Mouse (Mus musculus): Measurements from ENCODE around the gene Gpr37l1.

DNA sequence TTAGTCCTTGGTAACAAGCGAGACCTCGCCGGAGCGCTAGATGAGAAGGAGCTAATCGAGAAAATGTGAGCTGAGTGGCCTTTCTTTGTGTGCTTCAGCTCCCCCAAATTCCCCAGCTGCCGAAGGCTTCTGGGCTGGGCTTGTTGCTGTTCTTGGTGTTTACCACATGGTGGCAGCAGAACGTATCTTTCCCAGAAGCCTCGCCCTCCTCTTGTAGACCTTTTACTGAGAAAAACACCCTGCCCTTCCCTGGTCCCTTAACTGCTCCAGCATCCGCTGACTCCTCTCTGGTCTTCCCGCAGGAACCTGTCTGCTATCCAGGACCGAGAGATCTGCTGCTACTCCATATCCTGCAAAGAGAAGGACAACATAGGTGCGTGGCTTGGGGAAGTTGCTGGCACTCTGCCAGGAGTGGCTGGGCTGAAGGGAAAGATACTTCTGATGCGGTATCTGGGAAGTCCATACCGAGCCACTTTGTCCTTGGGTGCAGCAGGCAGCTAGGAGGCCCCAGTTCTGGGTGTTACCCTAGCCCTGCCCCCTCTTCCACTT is 13.0 kb downstream of the Gpr37l1 start:
- TF ChIP-seq GATA1 (IDR thresholded peaks at IDR 0.05; ENCODE audit: borderline replicate concordance, low read length) (no peak), FLI1 (IDR thresholded peaks at IDR 0.05; ENCODE audit: low read length) (no peak)
